Mouse (Mus musculus) embryo, embryonic 11.5 days (tissue): ENCODE measurements around the gene Gm11273.
A peak's percentile ranks its signal among the peaks of the same experiment; 100 is the strongest.
"Not testable (repeated sequence)": the region's sequence is repeated elsewhere in the genome, so short reads cannot be mapped to it uniquely, and the experiment has no call there.

Source experiments
- DNase-seq: peaks from one replicate; pipeline ENCODE4 v3.0.0-alpha.2; 2012; ENCODE audit warnings: low read depth, low spot score

The Gm11273 gene

DNA sequence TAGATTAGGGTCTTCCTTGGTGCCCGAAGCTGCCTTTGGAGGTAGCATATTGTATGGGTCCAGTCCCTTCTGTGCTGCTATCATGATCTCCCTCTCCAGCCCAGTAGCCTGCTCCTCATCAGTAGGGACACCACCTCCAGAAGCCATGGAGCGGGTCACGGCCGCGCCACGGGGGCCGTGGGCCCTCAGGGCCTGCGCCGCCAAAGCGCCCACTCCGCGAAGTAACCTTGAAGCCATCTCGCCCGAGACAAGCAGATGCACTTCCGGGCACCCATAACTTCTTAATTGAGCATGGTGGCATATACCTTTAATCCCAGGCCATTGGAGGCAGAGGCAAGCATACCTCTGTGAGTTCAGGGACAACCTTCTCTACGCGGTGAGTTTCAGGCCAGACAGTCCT lies at the start of gene Gm11273:
Gene Gm11273 (minus strand): TSS at position 237 of the 400 bp plus-strand sequence.
- not testable (repeated sequence) for DNase-seq

DNA sequence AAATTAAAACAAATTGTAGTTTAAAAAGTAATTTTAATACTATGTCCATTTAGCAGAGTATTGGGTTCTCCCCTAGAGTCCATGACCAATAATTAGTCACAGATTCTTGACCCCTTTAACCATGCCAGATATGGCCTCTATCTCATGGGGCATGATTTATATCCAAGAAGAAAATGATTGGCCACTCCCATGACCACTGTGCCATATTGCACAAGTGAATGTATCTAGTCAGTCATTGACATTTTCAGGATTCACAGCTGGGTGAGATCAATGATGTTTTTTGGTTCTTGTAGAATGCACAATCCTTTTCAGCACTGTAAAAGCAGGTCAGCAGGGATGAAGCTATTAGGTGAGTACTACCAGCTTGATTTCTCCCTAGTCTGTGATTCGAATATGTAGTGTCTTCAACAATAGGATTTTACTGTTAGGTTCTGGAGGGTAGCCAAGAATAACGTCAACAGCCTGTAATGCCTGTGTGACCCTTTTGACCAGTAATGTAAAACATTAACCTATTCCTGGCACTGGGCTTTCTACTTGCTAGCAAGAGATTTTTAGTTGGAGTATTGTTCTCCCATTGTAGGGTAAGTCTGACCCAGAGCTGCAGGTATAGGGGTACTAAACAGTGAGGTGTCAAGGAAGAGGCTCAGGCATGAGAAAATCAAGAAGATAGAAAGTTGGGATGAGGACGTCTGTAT lies 49.3 kb upstream of the Gm11273 start:
- no peak for DNase-seq

DNA sequence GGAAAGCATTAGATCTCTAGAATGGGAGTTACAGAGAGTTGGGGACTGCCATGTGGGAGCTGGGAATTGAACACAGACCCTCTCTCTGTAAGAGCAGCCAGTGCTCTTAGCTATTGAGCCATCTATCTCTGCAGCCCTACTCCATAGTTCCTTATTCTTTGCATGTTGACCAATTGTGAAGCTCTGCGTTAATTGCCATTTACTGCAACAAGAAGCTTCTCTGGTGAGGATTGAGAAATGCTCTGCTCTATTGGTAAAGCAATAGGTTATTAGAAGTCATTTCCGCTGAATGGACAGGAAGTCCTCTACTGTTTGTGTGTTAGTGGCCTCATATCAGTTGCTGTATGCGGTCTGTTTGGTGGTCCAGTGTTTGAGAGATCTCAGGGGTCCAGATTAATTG lies 48.3 kb upstream of the Gm11273 start:
- DNase-seq: no peak

DNA sequence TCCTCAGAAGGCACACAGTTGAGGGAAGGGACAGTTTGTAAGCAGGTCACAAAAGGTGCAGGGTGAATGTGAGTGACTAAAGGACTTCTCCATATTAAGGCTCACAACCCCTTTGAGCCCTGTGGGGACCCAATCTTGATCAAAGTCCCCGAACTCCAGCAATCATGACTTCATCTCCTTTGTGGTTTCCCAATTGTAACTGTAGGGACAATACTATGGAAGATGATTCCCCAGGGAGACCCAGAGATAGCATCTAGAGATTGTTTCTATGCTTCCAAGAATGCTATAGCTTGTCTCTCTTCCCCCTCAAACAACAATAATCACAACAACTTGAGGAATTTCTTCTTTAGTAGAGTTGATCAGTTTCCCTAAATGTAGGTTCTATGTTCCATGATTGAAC lies 41.5 kb upstream of the Gm11273 start, which contains the start of gene Olfr1366:
Gene Olfr1366 (minus strand): TSS at position 101 of the 400 bp plus-strand sequence.
- DNase-seq: no peak

DNA sequence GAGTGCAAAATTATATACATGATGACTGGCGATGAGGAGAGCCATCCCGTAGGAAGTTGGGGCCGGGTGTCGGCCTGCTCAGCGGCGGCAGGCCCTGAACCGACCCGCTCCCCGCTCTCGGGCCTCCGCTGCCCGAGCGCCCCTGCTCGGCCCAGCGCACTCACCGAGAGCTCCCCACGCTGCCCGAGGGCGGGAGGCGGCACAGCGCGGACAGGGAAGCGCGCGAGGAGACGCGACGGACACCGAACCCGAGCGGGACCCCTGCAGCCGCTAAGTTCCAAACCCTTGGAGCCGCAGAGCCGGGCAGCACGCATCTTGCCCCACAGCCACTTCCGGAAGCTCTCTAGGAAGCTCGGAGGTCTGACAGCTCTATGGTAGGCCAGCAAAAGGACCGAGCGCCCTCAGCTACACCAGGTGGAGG lies 29.6 kb upstream of the Gm11273 start, which contains the start of gene Zkscan8:
Gene Zkscan8 (minus strand): TSS at position 340 of the 421 bp plus-strand sequence.
- DNase-seq: peak; percentile 82

DNA sequence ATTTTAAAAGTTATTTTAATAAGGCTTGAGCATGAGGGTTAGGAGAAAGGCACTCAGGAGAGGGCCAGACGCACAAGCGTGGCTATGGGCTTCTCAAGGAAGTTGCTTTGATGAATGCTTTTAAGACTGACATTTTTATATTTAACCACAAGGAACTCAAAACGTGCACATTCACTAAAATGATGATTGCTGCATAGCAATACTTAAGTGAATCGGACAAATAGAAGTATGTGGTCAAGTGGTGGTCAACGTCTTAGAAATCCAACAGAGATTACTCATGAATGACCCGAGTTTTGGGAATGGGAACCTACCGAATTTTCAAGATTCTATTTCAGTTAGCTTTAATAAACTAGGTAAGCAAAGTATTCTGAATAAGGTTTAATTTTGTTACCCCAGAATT lies 28.9 kb upstream of the Gm11273 start:
- no peak for DNase-seq

DNA sequence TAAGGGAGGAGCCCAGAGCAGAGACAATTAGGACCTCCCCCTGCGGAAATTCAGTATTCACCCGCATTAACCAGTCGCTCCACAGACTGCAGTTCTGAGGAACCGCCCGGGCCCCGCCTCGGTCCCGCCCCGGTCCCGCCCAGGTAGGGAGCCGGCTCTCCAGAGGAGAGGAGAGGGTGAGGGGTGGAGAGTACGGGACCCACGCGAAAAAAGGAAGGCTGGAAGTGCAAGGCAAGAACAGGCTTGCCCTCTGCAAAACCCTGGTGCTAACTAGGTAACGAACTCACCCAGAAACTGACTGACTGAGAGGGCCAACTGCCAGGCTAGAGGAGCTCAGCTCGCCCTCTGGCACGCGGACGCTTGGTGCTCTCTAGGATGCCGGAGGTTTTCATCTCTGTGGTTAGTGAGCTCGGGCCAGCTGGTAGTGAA lies 5.0 kb upstream of the Gm11273 start:
- DNase-seq: peak; percentile 78

DNA sequence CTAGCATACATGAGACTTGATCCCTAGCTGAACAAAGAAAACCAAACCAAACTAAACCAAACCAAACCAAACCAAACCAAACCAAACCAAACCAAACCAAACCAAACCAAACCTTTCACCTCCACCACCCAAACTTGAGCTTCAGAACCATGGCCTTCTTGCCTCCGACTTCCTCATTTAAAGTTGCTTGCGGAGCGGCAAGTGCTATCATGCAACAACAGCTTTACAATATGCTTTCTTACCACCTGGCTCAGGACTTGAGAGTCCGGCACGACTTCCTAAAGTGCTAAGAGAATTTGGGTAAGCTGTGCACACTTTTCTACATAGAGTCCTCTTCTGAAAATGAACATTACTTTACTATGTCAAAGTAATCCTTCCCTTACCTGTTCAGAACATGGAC lies 1.1 kb upstream of the Gm11273 start:
- DNase-seq: no peak

DNA sequence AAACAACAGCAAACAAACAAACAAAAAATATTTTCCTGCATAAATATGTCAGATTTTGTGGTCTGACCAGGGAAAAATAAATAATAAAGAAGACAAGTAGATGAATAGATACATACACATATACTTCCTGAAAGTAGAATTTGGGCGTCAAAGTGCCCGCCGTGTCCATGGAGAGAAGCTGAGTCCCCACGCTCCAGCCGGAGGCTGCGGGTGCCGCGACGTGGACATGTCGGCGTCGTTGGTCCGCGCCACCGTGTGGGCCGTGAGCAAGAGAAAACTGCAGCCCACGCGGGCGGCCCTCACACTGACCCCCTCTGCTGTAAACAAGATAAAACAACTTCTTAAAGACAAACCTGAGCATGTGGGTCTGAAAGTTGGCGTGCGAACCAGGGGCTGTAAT lies 6.1 kb downstream of the Gm11273 start, which contains the start of gene AK157302:
Gene AK157302 (plus strand): TSS at position 144 of the 400 bp plus-strand sequence.
- DNase-seq: no peak

DNA sequence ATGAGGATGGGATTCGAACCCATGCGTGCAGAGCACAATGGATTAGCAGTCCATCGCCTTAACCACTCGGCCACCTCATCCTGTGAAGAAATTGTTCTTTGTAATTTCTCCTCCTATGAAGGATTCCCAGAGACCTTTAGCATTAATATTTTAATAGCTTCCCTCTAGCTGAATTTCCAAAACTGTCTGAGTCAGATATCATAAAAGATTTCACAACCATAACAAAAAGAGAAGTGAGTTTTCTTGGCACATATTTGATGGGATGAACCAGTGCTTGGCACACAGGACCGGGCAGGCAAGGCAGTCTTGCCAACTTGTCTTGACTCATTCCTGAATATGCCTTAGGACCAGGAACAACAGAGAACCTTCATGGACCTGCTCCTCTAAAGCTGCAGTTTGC lies 8.4 kb downstream of the Gm11273 start:
- no peak for DNase-seq

DNA sequence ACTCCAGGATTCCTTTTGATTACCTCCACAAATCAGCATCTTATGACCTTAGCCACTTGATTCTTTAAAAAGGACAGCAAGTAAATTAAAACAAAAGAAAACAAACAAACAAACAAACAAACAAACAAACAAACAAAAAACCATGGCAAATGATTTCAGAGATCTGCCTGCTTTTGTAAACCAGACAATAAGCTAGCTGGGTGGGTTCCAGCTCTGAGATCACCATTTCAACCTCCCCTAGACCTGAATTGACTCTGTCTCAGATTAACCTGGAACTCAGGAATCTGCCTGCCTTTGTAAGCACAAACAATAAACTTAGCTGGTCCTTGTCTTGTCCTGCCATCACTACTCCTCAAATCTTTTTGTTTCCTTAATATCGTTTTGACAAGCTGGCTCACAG lies 14.3 kb downstream of the Gm11273 start:
- DNase-seq: no peak

DNA sequence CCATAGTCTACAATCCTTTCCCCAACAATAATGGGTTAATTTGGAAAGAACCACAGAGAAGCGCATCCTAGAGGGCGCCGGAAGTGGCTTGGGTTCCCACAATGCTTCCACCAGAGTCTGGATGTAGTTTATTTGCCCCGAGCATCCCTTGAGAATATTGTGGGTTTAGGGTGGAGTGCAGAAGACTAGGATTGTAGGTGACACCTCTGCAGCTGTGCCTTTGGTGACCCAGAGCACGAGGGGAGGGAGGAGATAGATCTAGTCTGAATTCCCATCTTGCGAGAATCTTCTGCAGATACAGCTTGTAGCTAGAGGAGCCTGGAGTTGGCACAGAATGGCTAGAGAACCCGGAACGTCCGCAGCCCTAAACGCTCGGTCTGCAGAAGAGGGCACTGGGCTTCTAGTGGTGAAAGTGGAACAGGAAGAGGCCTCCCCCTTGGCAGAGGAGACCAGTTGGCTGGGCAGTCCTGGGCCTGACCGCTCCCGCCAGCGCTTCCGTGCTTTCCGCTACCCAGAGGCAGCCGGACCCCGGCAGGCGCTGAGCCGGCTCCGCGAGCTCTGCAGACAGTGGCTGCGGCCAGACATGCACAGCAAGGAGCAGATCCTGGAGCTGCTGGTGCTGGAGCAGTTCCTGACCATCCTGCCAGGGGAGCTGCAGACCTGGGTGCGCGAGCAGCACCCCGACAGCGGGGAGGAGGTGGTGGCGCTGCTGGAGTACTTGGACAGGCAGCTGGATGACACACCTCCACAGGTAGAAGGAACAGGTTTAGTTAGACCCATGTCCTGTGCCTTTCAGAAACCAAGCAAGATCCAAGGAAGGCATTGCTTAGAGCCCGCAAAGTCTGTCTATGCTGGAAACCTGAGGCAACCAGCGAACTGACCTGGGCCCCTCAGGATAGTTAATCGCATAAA lies 22.2 kb downstream of the Gm11273 start, which contains the start of the genes Zkscan4 and Gm10065:
Gene Zkscan4 (plus strand): TSS at position 149 of the 912 bp plus-strand sequence.
Gene Gm10065 (minus strand): TSS at position 683 of the 912 bp plus-strand sequence.
- DNase-seq: peak; percentile 45

DNA sequence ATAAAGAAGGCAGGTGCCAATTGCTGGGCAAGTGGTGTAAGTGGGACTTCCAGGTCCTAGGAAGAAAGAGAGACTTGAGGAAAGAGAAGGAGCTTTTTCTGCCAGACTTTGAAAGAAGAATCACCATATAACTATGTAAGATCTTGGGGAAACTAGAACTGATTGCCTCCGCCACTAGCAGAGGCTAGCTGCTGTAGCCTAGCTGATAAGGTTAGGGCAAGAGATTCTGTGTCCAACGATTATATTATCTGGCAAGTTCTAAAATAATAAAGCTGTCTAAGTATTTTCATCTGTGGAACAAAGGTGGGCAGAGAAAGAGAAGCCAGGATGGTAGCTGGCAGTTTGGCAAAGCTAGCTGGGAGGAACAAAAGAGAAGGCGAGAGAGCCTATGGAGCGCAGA lies 28.8 kb downstream of the Gm11273 start:
- no peak for DNase-seq

DNA sequence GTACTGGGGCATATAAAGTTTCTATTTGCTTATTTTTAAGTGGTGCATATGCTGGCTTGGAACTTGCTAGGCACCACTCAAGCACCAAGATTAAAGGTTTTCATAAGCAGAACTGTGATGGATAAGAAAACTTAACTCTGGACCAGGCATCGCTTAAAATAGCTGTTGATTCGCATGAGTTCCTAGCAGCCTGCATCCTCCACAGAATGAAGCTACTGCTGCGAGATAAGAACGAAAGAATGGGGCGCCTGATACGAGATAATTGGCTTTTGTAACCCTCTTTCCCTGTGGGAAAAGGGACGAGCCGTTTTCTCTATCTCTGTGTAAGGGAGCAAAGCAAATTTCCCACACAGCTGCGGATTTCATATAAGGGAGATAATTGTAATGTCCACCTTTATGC lies 32.1 kb downstream of the Gm11273 start:
- DNase-seq: no peak

DNA sequence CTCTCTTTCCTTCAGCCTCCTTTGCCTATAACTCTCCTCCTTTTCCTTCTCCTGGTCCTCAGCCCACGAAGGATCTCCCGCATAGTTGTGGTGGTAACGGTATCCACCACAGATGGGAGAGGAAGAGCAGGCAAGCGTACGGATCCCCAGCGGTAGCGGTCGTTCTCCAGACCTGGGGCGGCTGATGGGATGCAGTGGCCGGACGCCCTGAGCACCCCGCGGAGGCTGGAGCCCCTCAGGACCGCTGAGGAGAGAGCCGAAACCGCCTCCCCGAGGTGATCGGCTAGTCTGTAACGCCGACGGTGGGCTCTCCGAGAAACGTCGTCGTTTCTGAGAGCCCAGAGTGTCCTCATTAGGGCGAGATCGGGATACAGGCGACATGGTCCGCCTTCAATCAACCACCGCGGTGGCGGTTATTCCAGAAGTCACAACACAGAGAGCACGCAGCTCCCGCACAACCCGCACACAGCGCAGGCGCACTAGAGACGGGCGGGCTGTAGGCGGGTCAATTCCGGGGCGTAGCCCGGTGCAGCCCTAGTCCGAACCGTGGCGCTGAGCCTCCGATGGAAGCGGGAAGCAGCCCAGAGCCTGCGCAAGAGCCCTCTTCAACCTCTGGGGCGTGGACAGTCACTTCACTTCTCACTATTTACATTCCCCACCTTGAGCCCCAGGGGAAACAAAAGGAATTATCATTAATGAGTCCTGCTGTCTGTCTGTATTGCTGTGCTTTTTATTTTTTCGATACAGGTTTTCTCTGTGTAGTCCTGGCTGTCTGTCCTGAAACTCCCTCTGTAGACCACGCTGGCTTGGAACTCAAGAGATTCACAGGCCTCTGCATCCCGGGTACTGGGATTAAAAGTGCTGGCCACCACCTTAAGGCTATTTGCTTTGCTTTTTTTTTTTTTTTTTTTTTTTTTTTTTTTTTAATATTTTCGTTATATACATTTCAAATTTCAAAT lies 32.9 kb downstream of the Gm11273 start, which contains the start of gene Nkapl:
Gene Nkapl (minus strand): TSS at position 449 of the 959 bp plus-strand sequence.
- DNase-seq: peak; percentile 75

DNA sequence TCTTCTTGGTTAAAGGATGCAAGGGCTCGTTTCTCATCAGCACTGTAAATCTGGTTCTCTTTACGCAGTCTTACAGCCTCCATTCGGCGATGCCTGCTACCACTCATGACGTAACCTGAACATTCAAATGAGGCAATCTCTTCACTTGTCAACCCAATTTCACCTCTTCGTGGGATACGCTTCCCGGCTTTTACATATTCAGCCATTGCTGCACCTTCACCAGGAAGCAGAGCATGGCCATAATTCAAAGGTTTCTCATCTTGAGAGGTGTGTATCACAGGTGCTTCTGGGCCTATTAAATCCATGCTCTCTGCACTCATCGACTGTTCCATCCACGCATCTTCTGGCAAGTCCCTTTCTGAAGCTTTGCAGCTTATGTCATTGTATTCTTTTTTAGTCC lies 33.9 kb downstream of the Gm11273 start:
- DNase-seq: no peak

DNA sequence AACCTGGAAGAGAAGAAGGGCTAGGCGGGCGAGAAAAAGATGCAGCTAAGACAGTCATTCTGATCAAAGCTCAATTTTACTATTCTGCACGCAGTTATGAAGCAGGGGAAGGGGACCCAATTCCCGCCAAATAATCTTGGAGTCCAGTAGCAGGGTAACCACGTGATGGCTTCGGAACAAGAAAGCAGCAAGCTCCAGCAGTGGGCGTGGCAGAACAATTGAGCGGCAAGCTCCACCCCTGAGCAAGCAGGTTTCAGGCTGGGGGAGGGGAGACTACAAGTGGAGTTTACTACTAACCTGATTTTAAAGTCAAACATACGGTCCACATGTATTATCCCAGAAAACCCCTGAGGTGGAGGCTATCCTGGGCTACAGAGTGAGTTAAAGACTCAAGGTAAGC lies 38.7 kb downstream of the Gm11273 start:
- DNase-seq: not testable (repeated sequence)

DNA sequence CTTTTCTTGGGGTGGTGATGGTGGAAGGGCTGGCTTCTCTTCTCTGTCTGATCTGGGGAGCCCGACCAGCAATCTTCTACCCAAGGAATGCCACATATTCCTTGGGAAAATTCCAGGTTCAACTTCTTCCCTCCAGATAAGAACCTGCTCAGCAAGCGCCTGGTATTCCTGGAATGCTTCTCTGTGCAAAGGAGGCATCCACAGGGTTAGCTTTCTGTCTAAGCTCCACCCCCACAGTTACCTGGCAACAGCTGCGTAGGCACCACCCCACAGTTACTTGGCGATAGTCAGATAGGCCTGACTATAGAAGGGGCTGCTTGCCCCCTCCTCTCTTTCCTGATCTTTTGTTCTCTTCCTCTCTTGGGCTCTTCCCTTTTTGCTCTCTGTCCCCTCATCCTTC lies 44.9 kb downstream of the Gm11273 start:
- DNase-seq: no peak

DNA sequence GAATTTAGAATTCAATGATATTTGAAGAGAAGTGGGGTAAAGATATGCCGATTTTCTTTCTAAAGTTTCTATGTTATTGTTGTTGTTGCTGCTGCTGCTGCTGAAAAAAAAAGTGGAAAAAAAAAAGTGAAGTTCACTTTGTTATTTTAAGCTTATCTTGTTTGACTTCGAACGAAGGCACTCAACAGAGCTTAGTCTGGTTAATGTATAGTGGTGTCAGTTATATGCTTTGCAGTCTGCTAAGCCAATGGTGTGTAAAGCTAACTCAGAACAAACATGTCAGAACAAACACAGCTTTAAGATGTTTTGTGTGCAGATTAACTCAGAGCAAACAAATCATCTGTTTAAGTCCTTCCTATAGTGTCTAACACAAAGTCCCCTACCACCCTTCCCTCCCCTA lies 47.1 kb downstream of the Gm11273 start:
- DNase-seq: no peak

DNA sequence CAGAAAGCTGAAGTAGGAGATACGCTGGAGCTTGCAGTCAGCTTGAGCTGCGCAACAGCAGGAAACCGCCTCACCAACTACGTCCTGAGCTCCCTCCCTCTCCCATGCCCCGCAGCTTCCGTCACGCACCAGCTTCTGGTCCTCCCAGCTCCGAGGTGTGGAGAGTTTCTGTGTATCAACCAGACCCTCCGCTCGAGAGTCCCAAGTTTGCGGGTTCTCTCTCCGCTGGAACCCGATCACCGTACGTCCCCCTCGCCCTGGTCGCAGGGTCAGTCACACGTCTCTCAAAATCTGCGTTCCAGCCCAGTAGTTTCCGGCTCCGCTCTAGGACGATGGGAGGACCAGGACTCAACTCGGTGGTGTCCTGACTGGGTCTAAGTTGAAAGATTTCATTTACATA lies 47.8 kb downstream of the Gm11273 start, which contains the start of gene Zscan26:
Gene Zscan26 (minus strand): TSS at position 282 of the 400 bp plus-strand sequence.
- DNase-seq: peak; percentile 79

DNA sequence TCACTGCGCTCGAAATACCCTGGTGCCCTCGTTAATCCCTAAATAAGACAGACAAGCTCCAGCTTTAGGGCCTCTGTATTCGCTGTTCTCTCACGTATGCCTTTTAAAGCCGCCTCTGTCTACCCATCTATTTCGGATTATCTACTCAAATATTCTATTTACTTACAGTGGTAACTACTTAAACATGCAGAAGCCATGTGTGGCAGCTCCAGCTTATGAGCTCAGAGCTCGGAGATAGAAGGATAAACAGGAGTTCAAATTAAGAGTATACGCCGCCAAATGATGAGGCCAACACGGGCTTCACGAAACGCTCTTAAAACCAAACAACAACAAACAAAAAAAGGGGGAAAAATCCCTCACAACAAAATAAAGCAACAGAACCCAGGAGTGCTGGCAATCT lies 48.2 kb downstream of the Gm11273 start:
- DNase-seq: no peak
